Mouse (Mus musculus) MEL (cell line): ENCODE measurements around the gene Trpt1. TPM values are rescaled to one million over a fixed set of nuclear protein-coding genes. Genes with fewer than 3 reads are reported as not detected.
A peak's percentile ranks its signal among the peaks of the same experiment; 100 is the strongest.

Experiments
- DNase-seq: peaks from one replicate; pipeline ENCODE4 v3.0.0; 2011; ENCODE audit warnings: low read depth, low spot score
- H3K27ac ChIP-seq: 2 replicates; pipeline ENCODE4 v1.5.1; 2012; ENCODE audit warnings: low read depth, mild to moderate bottlenecking, control low read depth, low read length, moderate library complexity; ENCODE audit not compliant: control insufficient read depth
- H3K27me3 ChIP-seq, 2 experiments: fragments of 150-350 bp in 1 of 2; sonication (generic) in 1 of 2; 2 replicates each; pipeline ENCODE4 v1.6.1; 2012; ENCODE audit warnings: low read length in 2 of 2, mild to moderate bottlenecking in 2 of 2, improper control_type of control experiment in 1 of 2, moderate library complexity in 1 of 2; ENCODE audit not compliant: insufficient read depth in 2 of 2, control insufficient read depth in 1 of 2
- H3K36me3 ChIP-seq, 2 experiments: 2 replicates each; pipeline ENCODE4 v1.6.1; 2012 to 2014; ENCODE audit warnings: low read length in 2 of 2, improper control_type of control experiment in 1 of 2, inconsistent platforms in 1 of 2, mild to moderate bottlenecking in 1 of 2; ENCODE audit not compliant: insufficient read depth in 2 of 2, control insufficient read depth in 1 of 2
- H3K4me1 ChIP-seq, 2 experiments: fragments of 150-350 bp in 1 of 2; sonication (generic) in 1 of 2; 2 replicates each; pipeline ENCODE4 v1.6.1; 2012; ENCODE audit warnings: low read length in 2 of 2, improper control_type of control experiment in 1 of 2, mild to moderate bottlenecking in 1 of 2; ENCODE audit not compliant: insufficient read depth in 2 of 2, control insufficient read depth in 1 of 2
- H3K4me3 ChIP-seq, 2 experiments: fragments of 150-350 bp in 1 of 2; sonication (generic) in 1 of 2; 2 replicates each; pipeline ENCODE4 v1.5.1; 2012; ENCODE audit warnings: low read depth in 2 of 2, low read length in 2 of 2, mild to moderate bottlenecking in 2 of 2, moderate library complexity in 2 of 2, control low read depth in 1 of 2, improper control_type of control experiment in 1 of 2; ENCODE audit not compliant: control insufficient read depth in 1 of 2, insufficient read depth in 1 of 2
- H3K79me2 ChIP-seq: 2 replicates; pipeline ENCODE4 v1.6.1; 2012; ENCODE audit warnings: mild to moderate bottlenecking, low read length, moderate library complexity; ENCODE audit not compliant: control insufficient read depth, poor library complexity, insufficient read depth
- H3K9ac ChIP-seq: 2 replicates; pipeline ENCODE4 v1.6.1; 2012; ENCODE audit warnings: low read depth, mild to moderate bottlenecking, control low read depth, low read length, moderate library complexity; ENCODE audit not compliant: control insufficient read depth, poor library complexity, severe bottlenecking
- H3K9me3 ChIP-seq: fragments of 150-350 bp; sonication (generic); replicated peaks from 2 replicates; pipeline ENCODE4 v1.6.1; 2012; ENCODE audit warnings: mild to moderate bottlenecking, low read length, improper control_type of control experiment, moderate library complexity; ENCODE audit not compliant: insufficient read depth
- BHLHE40 ChIP-seq: IDR thresholded peaks from 2 replicates; pipeline ENCODE4 v1.6.1; 2012; ENCODE audit warnings: low read depth, mild to moderate bottlenecking, inconsistent platforms, low read length, improper control_type of control experiment, borderline replicate concordance
- CHD1 ChIP-seq: IDR thresholded peaks from 2 replicates; pipeline ENCODE4 v1.6.1; 2012; ENCODE audit warnings: low read depth, mild to moderate bottlenecking, inconsistent platforms, low read length, improper control_type of control experiment
- CHD2 ChIP-seq: IDR thresholded peaks from 2 replicates; pipeline ENCODE4 v1.6.1; 2011; ENCODE audit warnings: low read length, improper control_type of control experiment
- CTCF ChIP-seq, 3 experiments: IDR thresholded peaks in 2 of 3; conservative IDR thresholded peaks in 1 of 3; 2 replicates each; pipeline ENCODE4 v1.5.1; 2011 to 2012; ENCODE audit warnings: low read length in 3 of 3, low read depth in 2 of 3, mild to moderate bottlenecking in 2 of 3, improper control_type of control experiment in 1 of 3, inconsistent platforms in 1 of 3, mixed read lengths in 1 of 3, moderate library complexity in 1 of 3; ENCODE audit not compliant: control insufficient read depth in 1 of 3, insufficient read depth in 1 of 3, poor library complexity in 1 of 3, severe bottlenecking in 1 of 3
- E2F4 ChIP-seq: IDR thresholded peaks from 2 replicates; pipeline ENCODE4 v1.6.1; 2011; ENCODE audit warnings: low read depth, low read length, improper control_type of control experiment, borderline replicate concordance
- ELF1 ChIP-seq: IDR thresholded peaks from 2 replicates; pipeline ENCODE4 v1.6.1; 2014; ENCODE audit warnings: low read depth, mild to moderate bottlenecking, inconsistent platforms, low read length, improper control_type of control experiment, moderate library complexity
- ETS1 ChIP-seq: IDR thresholded peaks from 2 replicates; pipeline ENCODE4 v1.6.1; 2012; ENCODE audit warnings: low read depth, mild to moderate bottlenecking, inconsistent platforms, low read length, improper control_type of control experiment, moderate library complexity
- GABPA ChIP-seq: IDR thresholded peaks from 2 replicates; pipeline ENCODE4 v1.6.1; 2012; ENCODE audit warnings: low read depth, mild to moderate bottlenecking, inconsistent platforms, low read length, improper control_type of control experiment, moderate library complexity
- GATA1 ChIP-seq: IDR thresholded peaks from 2 replicates; pipeline ENCODE4 v1.6.1; 2011; ENCODE audit warnings: low read depth, low read length, improper control_type of control experiment
- HCFC1 ChIP-seq: IDR thresholded peaks from 2 replicates; pipeline ENCODE4 v1.6.1; 2012; ENCODE audit warnings: low read depth, mild to moderate bottlenecking, inconsistent platforms, low read length, improper control_type of control experiment, moderate library complexity
- JUND ChIP-seq: IDR thresholded peaks from 2 replicates; pipeline ENCODE4 v1.6.1; 2011; ENCODE audit warnings: low read depth, mild to moderate bottlenecking, improper control_type of control experiment, low read length
- KAT2A ChIP-seq: conservative IDR thresholded peaks from 2 replicates; pipeline ENCODE4 v1.6.1; 2012; ENCODE audit warnings: low read depth, low read length, improper control_type of control experiment, inconsistent platforms
- MAFK ChIP-seq: IDR thresholded peaks from 2 replicates; pipeline ENCODE4 v1.6.1; 2011; ENCODE audit warnings: low read depth, mild to moderate bottlenecking, low read length, improper control_type of control experiment, borderline replicate concordance
- MAX ChIP-seq: IDR thresholded peaks from 2 replicates; pipeline ENCODE4 v1.6.1; 2011; ENCODE audit warnings: low read length, improper control_type of control experiment
- MAZ ChIP-seq: IDR thresholded peaks from 2 replicates; pipeline ENCODE4 v1.6.1; 2012; ENCODE audit warnings: low read depth, mild to moderate bottlenecking, inconsistent platforms, low read length, improper control_type of control experiment
- MEF2A ChIP-seq: IDR thresholded peaks from 2 replicates; pipeline ENCODE4 v1.6.1; 2014; ENCODE audit warnings: low read depth, mild to moderate bottlenecking, inconsistent platforms, low read length, improper control_type of control experiment; ENCODE audit not compliant: poor library complexity, insufficient replicate concordance, severe bottlenecking; ENCODE audit errors: extremely low read depth
- MYB ChIP-seq: IDR thresholded peaks from 2 replicates; pipeline ENCODE4 v1.6.1; 2011; ENCODE audit warnings: mild to moderate bottlenecking, low read depth, low read length, improper control_type of control experiment
- MYC ChIP-seq: IDR thresholded peaks from 2 replicates; pipeline ENCODE4 v1.6.1; 2011; ENCODE audit warnings: low read depth, mild to moderate bottlenecking, low read length, improper control_type of control experiment, moderate library complexity
- NELFE ChIP-seq: IDR thresholded peaks from 2 replicates; pipeline ENCODE4 v1.6.1; 2011; ENCODE audit warnings: low read depth, low read length, improper control_type of control experiment
- NRF1 ChIP-seq: IDR thresholded peaks from 2 replicates; pipeline ENCODE4 v1.6.1; 2014; ENCODE audit warnings: low read depth, mild to moderate bottlenecking, inconsistent platforms, low read length, improper control_type of control experiment, moderate library complexity; ENCODE audit not compliant: poor library complexity, insufficient read depth, severe bottlenecking
- POLR2A ChIP-seq, 2 experiments: IDR thresholded peaks; 2 replicates each; pipeline ENCODE4 v1.6.1; 2011 to 2012; ENCODE audit warnings: low read length in 2 of 2, mild to moderate bottlenecking in 2 of 2, control low read depth in 1 of 2, improper control_type of control experiment in 1 of 2, low read depth in 1 of 2, moderate library complexity in 1 of 2; ENCODE audit not compliant: control insufficient read depth in 1 of 2, insufficient read depth in 1 of 2, poor library complexity in 1 of 2
- POLR2AphosphoS2 ChIP-seq: IDR thresholded peaks from 2 replicates; pipeline ENCODE4 v1.6.1; 2011; ENCODE audit warnings: low read length, improper control_type of control experiment
- POLR2AphosphoS5 ChIP-seq: IDR thresholded peaks from 2 replicates; pipeline ENCODE4 v1.6.1; 2012; ENCODE audit warnings: low read depth, borderline replicate concordance, mild to moderate bottlenecking, inconsistent platforms, low read length, moderate library complexity, mixed read lengths
- RAD21 ChIP-seq: IDR thresholded peaks from 2 replicates; pipeline ENCODE4 v1.6.1; 2011; ENCODE audit warnings: mild to moderate bottlenecking, low read depth, low read length, improper control_type of control experiment
- RCOR1 ChIP-seq: IDR thresholded peaks from 2 replicates; pipeline ENCODE4 v1.6.1; 2012; ENCODE audit warnings: low read depth, mild to moderate bottlenecking, inconsistent platforms, low read length, improper control_type of control experiment
- SIN3A ChIP-seq: IDR thresholded peaks from 2 replicates; pipeline ENCODE4 v1.6.1; 2012; ENCODE audit warnings: low read length, improper control_type of control experiment, inconsistent platforms
- TAL1 ChIP-seq: IDR thresholded peaks from 2 replicates; pipeline ENCODE4 v1.6.1; 2012; ENCODE audit warnings: mild to moderate bottlenecking, inconsistent platforms, low read length, moderate library complexity, mixed read lengths
- TBP ChIP-seq: IDR thresholded peaks from 2 replicates; pipeline ENCODE4 v1.8.0; 2011; ENCODE audit warnings: low read depth, low read length, improper control_type of control experiment
- TCF12 ChIP-seq: IDR thresholded peaks from 2 replicates; pipeline ENCODE4 v1.6.1; 2014; ENCODE audit warnings: low read depth, mild to moderate bottlenecking, inconsistent platforms, low read length, improper control_type of control experiment, moderate library complexity
- UBTF ChIP-seq: IDR thresholded peaks from 2 replicates; pipeline ENCODE4 v1.6.1; 2012; ENCODE audit warnings: low read depth, mild to moderate bottlenecking, inconsistent platforms, low read length, improper control_type of control experiment, moderate library complexity, borderline replicate concordance; ENCODE audit not compliant: insufficient read depth
- USF1 ChIP-seq: IDR thresholded peaks from 2 replicates; pipeline ENCODE4 v1.6.1; 2014; ENCODE audit warnings: low read depth, mild to moderate bottlenecking, inconsistent platforms, low read length, improper control_type of control experiment, moderate library complexity
- USF2 ChIP-seq, 2 experiments: IDR thresholded peaks; 2 replicates each; pipeline ENCODE4 v1.6.1; 2011 to 2012; ENCODE audit warnings: improper control_type of control experiment in 2 of 2, low read length in 2 of 2, borderline replicate concordance in 1 of 2, inconsistent platforms in 1 of 2, low read depth in 1 of 2, mild to moderate bottlenecking in 1 of 2; ENCODE audit not compliant: insufficient read depth in 1 of 2
- ZC3H11A ChIP-seq: IDR thresholded peaks from 2 replicates; pipeline ENCODE4 v1.6.1; 2012; ENCODE audit warnings: low read depth, mild to moderate bottlenecking, inconsistent platforms, low read length, improper control_type of control experiment
- ZKSCAN1 ChIP-seq: IDR thresholded peaks from 2 replicates; pipeline ENCODE4 v1.6.1; 2012; ENCODE audit warnings: low read depth, mild to moderate bottlenecking, inconsistent platforms, low read length, improper control_type of control experiment, moderate library complexity
- ZMIZ1 ChIP-seq: IDR thresholded peaks from 2 replicates; pipeline ENCODE4 v1.6.1; 2012; ENCODE audit warnings: low read depth, mild to moderate bottlenecking, inconsistent platforms, low read length, improper control_type of control experiment, moderate library complexity
- ZNF384 ChIP-seq: IDR thresholded peaks from 2 replicates; pipeline ENCODE4 v1.6.1; 2012; ENCODE audit warnings: low read depth, mild to moderate bottlenecking, inconsistent platforms, low read length, improper control_type of control experiment
- polyA plus RNA-seq, 2 experiments: library from polyadenylated mRNA; stranded (reverse) in 1 of 2; unstranded in 1 of 2; fragments of >175 nt in 1 of 2; fragments of >200 nt in 1 of 2; gene quantifications; 2 replicates each; pipeline versions ENCODE4 v1.2.1 to v1.2.4; 2012; ENCODE audit warnings: low replicate concordance in 2 of 2, low read depth in 1 of 2; ENCODE audit not compliant: insufficient read length in 2 of 2, insufficient read depth in 1 of 2, missing spikeins in 1 of 2
- total RNA-seq: library from RNA; depleted of rRNA; stranded (reverse); fragments of 300-350 nt; gene quantifications from 2 replicates; pipeline ENCODE4 v1.2.3, GENCODE M21; 2012

The Trpt1 gene
- total and polyA plus RNA-seq, 3 experiments, result 1.8 to 2.3 TPM; not detected in 1

DNA sequence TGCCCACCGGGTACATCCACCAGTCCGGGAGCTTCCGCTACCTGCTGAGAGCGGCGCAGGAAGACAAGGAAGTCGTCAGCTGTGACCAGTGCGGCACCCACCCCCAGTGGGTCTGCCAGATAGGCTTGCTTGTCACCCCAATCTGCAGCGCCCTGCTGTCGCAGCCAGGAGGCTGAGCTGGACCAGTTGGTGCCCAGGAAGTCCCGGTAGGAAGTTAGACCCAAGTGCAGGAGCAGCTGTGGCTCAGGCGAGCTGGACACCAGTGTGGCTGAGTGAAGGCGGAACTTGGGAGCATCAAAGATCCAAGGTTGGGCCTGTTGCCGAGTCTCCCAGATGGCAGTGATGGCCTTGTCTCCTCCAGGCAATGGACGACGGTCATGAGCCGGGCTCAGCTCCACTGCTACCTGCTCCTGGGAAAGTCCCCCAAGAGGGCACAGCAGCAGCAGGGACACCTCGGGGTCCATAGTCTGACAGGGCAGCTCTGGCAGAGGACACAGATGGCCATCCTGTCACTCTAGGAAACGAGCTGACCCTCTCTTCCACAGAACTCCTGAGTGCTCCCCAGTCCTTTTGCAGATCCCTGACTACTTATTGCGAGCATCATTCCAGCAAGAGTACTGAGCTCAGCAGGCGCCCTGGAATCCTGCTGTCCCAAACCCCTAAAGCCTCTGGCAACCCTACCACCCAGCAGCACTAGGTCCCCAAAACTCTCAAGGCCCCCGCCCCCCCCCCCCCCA, 508 bp upstream of the Trpt1 start:
- Histone ChIP-seq H3K9me3 (no peaks in the 10 kb centered on the region), H3K4me1 (peaks cover 2 to 22% of the 10 kb centered on the region in 2 experiments; a peak in 3 of 4 replicates), H3K27me3 (no peaks in the 10 kb centered on the region), H3K4me3 (peak overlapping the region; percentile 63 to 89), H3K36me3 (peaks cover 2 to 3% of the 10 kb centered on the region in 2 experiments; a peak in 1 of 4 replicates), H3K27ac (no peak overlapping the region), H3K9ac (peak overlapping the region; percentile 69), H3K79me2 (peaks cover 4% of the 10 kb centered on the region; the same call in 1 of the 2 replicates)
- DNase-seq, result peak; percentile 69
- no peak for TF ChIP-seq MAFK
- TF ChIP-seq USF1, result no peak
- no peak for TF ChIP-seq E2F4
- TF ChIP-seq RAD21, result no peak
- no peak for TF ChIP-seq ZMIZ1
- TF ChIP-seq GABPA, result no peak
- TF ChIP-seq POLR2A (IDR thresholded peaks at IDR 0.05; ENCODE audit: control insufficient read depth in 1 of 2, insufficient read depth in 1 of 2, low read depth in 1 of 2, low read length in 2 of 2, poor library complexity in 1 of 2), result no peak; a peak in 1 of 4 replicates
- no peak for TF ChIP-seq JUND
- no peak for TF ChIP-seq MEF2A
- TF ChIP-seq ZC3H11A, result no peak
- no peak for TF ChIP-seq MAZ
- no peak for TF ChIP-seq CHD2
- TF ChIP-seq POLR2AphosphoS5, result no peak
- no peak for TF ChIP-seq MAX
- TF ChIP-seq TAL1, result peak; percentile 61
- TF ChIP-seq TBP, result no peak
- TF ChIP-seq NELFE, result no peak; the same call in 1 of the 2 replicates
- no peak for TF ChIP-seq MYC
- TF ChIP-seq HCFC1, result peak; percentile 20; the same call in 1 of the 2 replicates
- no peak for TF ChIP-seq ZKSCAN1
- no peak for TF ChIP-seq POLR2AphosphoS2
- no peak for TF ChIP-seq BHLHE40
- TF ChIP-seq MYB, result no peak
- no peak for TF ChIP-seq RCOR1
- no peak for TF ChIP-seq CHD1
- TF ChIP-seq SIN3A, result no peak
- no peak for TF ChIP-seq USF2 (IDR thresholded peaks at IDR 0.05; ENCODE audit: borderline replicate concordance in 1 of 2, insufficient read depth in 1 of 2, low read depth in 1 of 2, low read length in 2 of 2)
- no peak for TF ChIP-seq NRF1
- TF ChIP-seq KAT2A, result no peak
- TF ChIP-seq CTCF (IDR thresholded peaks at IDR 0.05 in 2 of 3, conservative IDR thresholded peaks at IDR 0.05 in 1 of 3; ENCODE audit: control insufficient read depth in 1 of 3, insufficient read depth in 1 of 3, low read depth in 2 of 3, low read length in 3 of 3, poor library complexity in 1 of 3, severe bottlenecking in 1 of 3), result no peak
- peak; percentile 54; the same call in 1 of the 2 replicates for TF ChIP-seq ELF1
- TF ChIP-seq ETS1, result peak; percentile 57; the same call in 1 of the 2 replicates
- TF ChIP-seq UBTF, result no peak
- no peak for TF ChIP-seq ZNF384
- TF ChIP-seq TCF12, result 0 out of 2 replicates have a peak, but pooled peaks have one; percentile 18
- no peak for TF ChIP-seq GATA1
